Mouse (Mus musculus) adrenal gland, postnatal 36 days (tissue): ENCODE data around the gene Syna. TPM values are rescaled to one million over a fixed set of nuclear protein-coding genes. Genes with fewer than 3 reads are reported as not detected.

ENCODE experiments used
- DNase-seq, 2 experiments: peaks; one replicate each; pipeline ENCODE4 v3.0.0; 2021; ENCODE audit warnings: mixed read lengths in 1 of 2
- long read RNA-seq, 2 experiments: library from polyadenylated mRNA; stranded (forward); transcript quantifications; one replicate each; pipeline ENCODE4 v2.0.0; 2021; ENCODE audit warnings: borderline sequencing depth in 2 of 2
- total RNA-seq, 2 experiments: library from RNA; stranded (reverse); gene quantifications; 2 replicates each; pipeline ENCODE4 v1.2.3; 2021

Gene Syna
- total RNA-seq, result not detected
- long read RNA-seq, experiment 1, result 0 reads
- long read RNA-seq, experiment 2, result 0 reads

GRCm38 (mm10) chr5:134560071-134560449 is at the start of gene Syna:
Gene Syna, minus strand, starts transcription at chr5:134560171.
- no peak for DNase-seq

- DNase-seq, result no peak
Observed at GRCm38 (mm10) chr5:134607121-134607520, 47.1 kb upstream of the Syna start.

GRCm38 (mm10) chr5:134606314-134606713 is 46.3 kb upstream of the Syna start:
- DNase-seq, result no peak

DNA sequence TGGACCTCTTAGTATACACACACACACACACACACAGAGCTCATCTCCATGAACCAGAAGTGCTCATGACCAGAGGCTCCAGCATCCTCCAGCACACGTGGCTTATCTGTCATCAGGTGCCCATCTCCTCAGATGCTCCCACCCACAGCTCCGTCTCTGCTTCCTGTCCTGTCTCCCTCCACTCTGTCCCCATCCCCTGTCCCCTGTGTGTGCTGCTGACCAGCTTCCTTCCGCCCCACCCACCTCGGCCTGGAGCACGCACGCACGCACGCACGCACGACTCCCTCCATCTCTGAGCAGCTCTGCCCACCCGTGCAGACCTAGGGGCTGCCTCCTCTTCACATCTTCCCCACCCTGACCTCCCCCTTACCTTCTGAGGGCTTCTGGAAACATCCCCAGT is 44.4 kb upstream of the Syna start:
- DNase-seq, result no peak

GRCm38 (mm10) chr5:134597711-134598110 is 37.7 kb upstream of the Syna start:
- DNase-seq, result no peak

DNA sequence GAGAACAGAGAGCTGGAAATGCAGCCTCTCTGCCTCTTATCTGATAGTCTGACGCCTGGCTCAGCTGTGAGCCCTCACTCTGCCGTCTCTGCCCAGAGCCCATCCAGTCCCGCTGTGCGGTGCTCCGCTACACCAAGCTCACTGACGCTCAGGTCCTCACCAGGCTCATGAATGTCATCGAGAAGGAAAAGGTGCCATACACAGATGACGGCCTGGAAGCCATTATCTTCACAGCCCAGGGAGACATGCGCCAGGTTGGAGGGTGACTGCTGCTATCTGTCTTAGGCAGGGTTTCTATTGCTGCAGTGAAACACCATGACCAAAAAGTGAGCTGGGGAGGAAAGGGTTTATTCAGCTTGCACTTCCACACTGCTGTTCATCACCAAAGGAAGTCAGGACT is 33.1 kb upstream of the Syna start:
- no peak for DNase-seq

DNA sequence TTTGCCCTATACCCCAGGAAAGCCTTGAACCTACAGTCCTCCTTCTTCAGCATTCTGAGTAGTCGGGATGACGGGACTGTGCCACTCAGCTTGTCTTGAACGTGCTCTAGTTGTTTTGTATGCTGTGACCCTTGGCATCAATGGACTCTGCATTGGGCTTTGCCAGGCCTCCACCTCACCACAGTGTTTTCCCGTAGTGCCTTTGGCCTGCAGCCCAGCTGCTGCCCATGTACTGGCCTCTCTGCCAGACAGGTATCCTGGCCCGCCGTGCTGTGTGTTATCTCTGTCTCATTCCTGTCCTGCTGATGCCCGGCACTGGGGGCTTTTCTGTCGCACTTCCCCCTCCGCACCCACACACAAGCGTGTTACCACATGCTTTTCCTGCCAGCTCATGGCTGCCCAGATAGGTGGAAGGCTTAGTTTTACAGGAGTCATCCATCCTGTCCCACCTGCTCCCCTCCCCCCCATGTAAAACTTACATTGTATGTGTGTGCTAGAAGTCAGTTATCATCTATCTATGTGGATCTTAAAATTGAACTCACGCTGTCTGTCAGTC is 32.1 kb upstream of the Syna start:
- DNase-seq, result no peak

DNA sequence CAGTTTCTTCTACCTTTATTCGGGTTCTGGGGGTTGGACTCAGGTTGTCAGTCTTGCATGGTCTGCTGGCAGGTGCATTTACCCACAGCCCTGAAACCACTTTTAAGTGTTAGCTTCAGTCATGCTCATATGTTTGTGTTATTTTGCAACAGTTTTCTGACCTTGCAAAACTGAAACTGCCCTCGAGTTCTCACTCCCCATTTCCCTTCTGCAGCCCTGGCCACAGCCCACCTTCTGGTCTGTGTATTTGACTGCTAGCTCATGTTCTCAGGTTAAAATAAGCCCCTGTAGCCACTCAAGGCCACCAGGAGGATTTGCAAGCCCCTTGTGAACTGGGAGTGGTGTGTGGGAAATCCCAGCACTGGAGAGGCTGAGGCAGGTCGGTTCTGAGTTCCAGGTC is 29.9 kb upstream of the Syna start:
- DNase-seq, result no peak

DNA sequence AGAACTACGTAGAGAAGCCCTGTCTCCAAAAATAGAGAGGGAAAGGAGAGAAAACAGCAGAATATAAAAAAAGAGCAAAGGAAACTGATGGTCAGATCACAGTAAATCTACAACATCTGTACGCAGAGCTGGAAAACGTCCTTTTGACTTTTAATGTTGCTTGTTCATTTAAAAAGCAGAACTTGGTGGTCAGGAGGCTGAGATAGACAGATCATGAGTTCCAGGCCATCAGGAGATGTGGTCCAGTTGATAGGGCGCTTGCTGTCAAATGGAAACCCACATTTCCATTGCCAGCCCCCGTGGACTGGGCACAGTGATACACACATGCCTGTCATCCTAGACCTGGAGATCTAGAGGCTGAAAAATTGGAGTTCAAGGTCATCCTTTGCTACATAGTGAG is 24.8 kb upstream of the Syna start:
- DNase-seq, result no peak

DNA sequence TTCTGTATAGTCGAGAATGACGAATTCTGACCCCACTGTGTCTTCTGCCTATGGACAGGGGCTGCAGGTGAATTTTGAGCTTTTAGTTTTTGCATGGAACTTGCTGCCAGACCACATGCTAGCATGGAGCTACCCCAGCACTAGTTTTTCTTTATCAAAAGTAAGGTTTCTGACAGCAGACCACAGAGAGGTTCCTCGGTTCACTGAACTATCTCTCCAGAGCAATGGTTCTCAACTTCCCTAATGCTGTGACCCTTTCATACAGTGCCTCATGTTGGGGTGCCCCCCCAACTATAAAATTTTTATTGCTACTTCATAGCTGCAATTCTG is 23.9 kb upstream of the Syna start:
- no peak for DNase-seq

DNA sequence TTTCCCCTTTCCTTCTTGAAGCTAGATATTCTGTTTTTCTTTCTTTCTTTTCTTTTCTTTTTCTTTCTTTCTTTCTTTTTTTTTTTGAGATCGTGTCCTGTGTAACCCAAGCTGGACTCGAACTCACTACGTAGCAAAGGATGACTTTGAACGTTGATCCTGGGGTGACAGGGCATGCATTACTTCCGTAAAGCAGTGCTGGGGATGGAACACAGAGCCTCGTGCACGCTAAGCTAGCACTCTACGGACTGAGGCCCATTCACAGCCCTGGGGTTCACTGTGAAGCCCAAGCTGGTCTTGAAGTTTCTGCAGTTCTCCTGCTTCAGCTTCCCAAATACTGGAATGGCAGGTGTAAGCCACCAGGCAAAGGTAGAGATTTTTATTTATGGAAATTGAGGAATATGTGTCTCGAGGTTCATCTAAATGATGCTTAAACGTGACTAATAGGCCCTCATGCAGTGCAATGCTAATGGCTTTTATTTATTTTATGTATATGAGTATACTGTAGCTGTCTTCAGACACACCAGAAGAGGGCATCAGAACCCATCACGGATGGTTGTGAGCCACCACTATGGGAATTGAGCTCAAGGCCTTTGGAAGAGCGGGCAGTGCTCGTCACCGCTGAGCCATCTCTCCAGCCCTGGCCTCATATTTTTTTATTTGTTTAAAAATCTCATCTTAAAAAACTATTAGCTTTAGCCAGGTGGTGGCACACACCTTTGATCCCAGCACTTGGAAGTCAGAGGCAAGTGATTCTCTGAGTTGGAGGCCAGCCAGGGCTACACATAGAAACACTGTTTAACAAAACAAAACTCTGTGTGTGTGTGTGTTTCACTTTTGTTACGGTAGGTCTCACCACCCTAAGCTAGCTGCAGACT is 23.3 kb upstream of the Syna start:
- no peak for DNase-seq

GRCm38 (mm10) chr5:134582221-134582907 is 22.4 kb upstream of the Syna start:
- peak; percentile 97 to 98 for DNase-seq

DNA sequence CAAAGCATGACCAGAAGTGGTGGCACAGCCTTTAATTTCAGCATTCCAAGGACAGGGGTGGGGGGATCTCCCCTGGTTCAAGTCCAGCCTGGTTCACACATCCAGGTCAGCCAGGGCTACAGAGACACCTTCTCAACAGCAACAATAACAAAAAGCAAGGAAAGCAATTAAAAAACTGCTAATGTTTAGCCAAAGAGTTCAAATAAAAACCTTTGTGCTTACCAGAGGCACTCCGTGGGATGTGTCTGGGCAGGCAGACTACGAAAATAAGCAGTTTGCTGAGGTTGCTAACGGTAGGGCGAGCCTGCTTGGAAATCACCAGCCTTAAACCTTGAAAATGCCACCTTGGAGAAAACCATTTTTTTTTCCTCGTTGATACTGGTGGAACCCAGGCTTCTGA is 21.2 kb upstream of the Syna start, which contains the start of gene Rfc2:
Gene Rfc2 (plus strand): TSS at position 221 of the 400 bp plus-strand sequence.
- no peak for DNase-seq

DNA sequence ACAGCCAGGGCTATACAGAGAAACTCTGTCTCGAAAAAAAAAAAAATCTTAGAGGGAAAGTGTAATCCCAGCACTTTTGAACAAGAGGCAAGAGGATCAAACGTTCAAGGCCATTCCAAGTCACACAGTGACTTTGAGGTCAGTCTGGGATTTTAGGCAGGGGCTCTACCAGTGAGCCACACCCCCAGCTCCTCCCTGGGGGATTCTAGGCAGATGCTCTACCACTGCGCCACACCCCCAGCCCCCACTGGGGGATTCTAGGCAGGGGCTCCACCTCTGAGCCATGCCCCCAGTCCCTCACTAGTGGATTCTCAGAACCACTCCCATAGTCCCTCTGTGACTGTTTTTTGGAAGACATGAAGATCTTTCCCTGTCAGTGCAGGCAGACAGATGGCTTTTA is 19.2 kb upstream of the Syna start:
- DNase-seq, result no peak

GRCm38 (mm10) chr5:134577534-134577933 is 17.6 kb upstream of the Syna start:
- DNase-seq, result no peak

- DNase-seq, result no peak
Observed at GRCm38 (mm10) chr5:134576517-134577220, 16.7 kb upstream of the Syna start.

DNA sequence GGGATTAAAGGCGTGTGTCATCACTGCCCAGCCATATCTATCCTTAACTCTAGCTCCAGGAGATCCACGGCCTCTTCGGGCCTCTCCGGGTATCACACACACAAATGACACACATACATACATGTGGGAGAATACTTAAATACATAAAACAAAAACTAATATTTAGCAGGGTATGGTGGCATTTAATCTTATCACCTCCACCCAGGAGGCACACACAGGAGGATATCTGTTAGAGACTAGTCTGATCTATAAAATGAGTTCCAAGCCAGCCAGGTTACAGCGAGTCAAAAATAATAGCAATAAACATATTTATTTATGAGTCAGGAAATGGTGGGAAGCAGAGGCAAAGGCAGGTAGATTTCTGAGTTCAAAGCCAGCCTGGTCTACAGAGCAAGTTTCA is 15.9 kb upstream of the Syna start:
- DNase-seq, result no peak

DNA sequence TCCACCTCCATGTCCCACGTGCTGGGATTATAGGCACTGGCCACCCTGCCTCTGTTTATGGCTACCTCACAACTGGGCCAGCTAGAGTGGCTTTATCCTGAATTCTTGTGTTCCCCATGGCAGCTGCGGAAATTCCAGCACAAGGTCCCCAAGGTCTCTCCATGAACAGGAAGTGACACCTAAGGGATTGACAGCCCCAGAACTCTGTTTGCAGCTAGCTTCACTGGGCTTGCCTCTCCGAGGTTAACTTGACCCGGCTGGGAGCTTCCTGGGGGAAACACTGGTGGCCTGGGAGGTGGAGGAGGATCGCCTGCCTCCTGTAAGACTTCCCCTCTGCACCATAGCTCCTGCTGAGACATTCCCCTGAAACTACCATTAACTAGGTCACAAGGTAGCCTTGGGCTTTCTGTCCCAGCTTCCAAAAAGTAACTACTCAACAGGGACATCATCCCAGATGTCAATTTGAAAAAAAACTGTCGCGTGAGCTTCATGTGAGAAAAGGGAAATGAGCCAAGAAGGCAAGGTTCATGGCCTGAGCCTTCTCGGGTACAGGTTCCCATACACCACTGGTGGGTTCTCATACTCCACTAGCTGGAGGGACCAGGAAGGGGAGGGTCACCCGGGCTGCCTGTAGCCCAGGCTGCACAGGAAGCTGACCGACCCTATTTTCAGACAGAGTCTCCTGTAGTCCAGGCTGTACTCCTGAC is 12.7 kb upstream of the Syna start:
- peak in 1 of 2 experiments; percentile 37 for DNase-seq

- peak; percentile 63 to 76 for DNase-seq
Observed at GRCm38 (mm10) chr5:134571730-134572507, 11.9 kb upstream of the Syna start.

GRCm38 (mm10) chr5:134568964-134569491 is 9.1 kb upstream of the Syna start:
- DNase-seq, result no peak

GRCm38 (mm10) chr5:134568030-134568429 is 8.1 kb upstream of the Syna start:
- DNase-seq, result no peak
